In genomic region chr15:63652216-63652961, GRCm38 (mm10) we compare ENCODE assay signal across 8 mouse cellular contexts.
DNase-seq lines count a peak whose midpoint lies in the region; ATAC-seq lines count a peak whose summit lies in the region.

No protein-coding gene starts in this region.

- 33% methylated on average over 11 of the region's 11 CpGs for WGBS in embryonic facial prominence, embryonic 11.5 days
- WGBS in kidney, embryonic 16.5 days: 38% methylated on average over 11 of the region's 11 CpGs
- WGBS in stomach, embryonic 16.5 days: 30% methylated on average over 11 of the region's 11 CpGs

- peak; percentile 19 for DNase-seq in 3134 (ENCODE audit: extremely low read depth, insufficient read length, low spot score)
- peak; percentile 91 for DNase-seq in adrenal gland, postnatal 14 days
- peak; percentile 93 for DNase-seq in embryonic facial prominence, embryonic 11.5 days (ENCODE audit: low spot score)
- DNase-seq in heart, adult 8-10 months (ENCODE audit: low spot score): peak; percentile 73
- peak; percentile 83 for DNase-seq in liver

- no peak overlapping the region for H3K4me2 ChIP-seq in embryonic facial prominence, embryonic 11.5 days (ENCODE audit: low read depth, low read length)
- no peak overlapping the region for H3K4me2 ChIP-seq in kidney, embryonic 16.5 days (replicated peaks; ENCODE audit: low read depth, low read length)
- no peak overlapping the region for H3K4me2 ChIP-seq in stomach, embryonic 16.5 days (ENCODE audit: low read depth, low read length)

- H3K36me3 ChIP-seq in embryonic facial prominence, embryonic 11.5 days (replicated peaks; ENCODE audit: control insufficient read depth, insufficient read depth, low read depth, low read length): no peaks in the 10 kb centered on the region
- no peaks in the 10 kb centered on the region for H3K36me3 ChIP-seq in kidney, embryonic 16.5 days (ENCODE audit: insufficient read depth, low read length)
- H3K36me3 ChIP-seq in stomach, embryonic 16.5 days (ENCODE audit: control insufficient read depth, insufficient read depth, low read length): no peaks in the 10 kb centered on the region

- H3K9me3 ChIP-seq in embryonic facial prominence, embryonic 11.5 days (replicated peaks; ENCODE audit: control insufficient read depth, low read length): no peaks in the 10 kb centered on the region
- no peaks in the 10 kb centered on the region for H3K9me3 ChIP-seq in kidney, embryonic 16.5 days (ENCODE audit: low read length)
- H3K9me3 ChIP-seq in stomach, embryonic 16.5 days (replicated peaks; ENCODE audit: control insufficient read depth, low read length): no peaks in the 10 kb centered on the region

- no peaks in the 10 kb centered on the region for H3K4me1 ChIP-seq in embryonic facial prominence, embryonic 11.5 days (ENCODE audit: control insufficient read depth, insufficient read depth, low read length)
- H3K4me1 ChIP-seq in kidney, embryonic 16.5 days (ENCODE audit: insufficient read depth, low read length): no peaks in the 10 kb centered on the region
- H3K4me1 ChIP-seq in stomach, embryonic 16.5 days (ENCODE audit: control insufficient read depth, insufficient read depth, low read length): no peaks in the 10 kb centered on the region

- no peaks in the 10 kb centered on the region for H3K27me3 ChIP-seq in embryonic facial prominence, embryonic 11.5 days (ENCODE audit: control insufficient read depth, insufficient read depth, low read length)
- no peaks in the 10 kb centered on the region for H3K27me3 ChIP-seq in kidney, embryonic 16.5 days (ENCODE audit: insufficient read depth, low read length)
- no peaks in the 10 kb centered on the region for H3K27me3 ChIP-seq in stomach, embryonic 16.5 days (ENCODE audit: control insufficient read depth, insufficient read depth, low read length)

- ATAC-seq in embryonic facial prominence, embryonic 11.5 days (replicated peaks; ENCODE audit: insufficient number of reproducible peaks, low FRiP score, low TSS enrichment, low read depth): no peak; the same call in 1 of the 2 replicates
- peak; percentile 27; the same call in 1 of the 2 replicates for ATAC-seq in kidney, embryonic 16.5 days (ENCODE audit: low FRiP score, low TSS enrichment)
- ATAC-seq in monocyte, adult 5-6 weeks (replicated peaks; ENCODE audit: insufficient number of reproducible peaks, low FRiP score, low TSS enrichment, poor library complexity, severe bottlenecking): peak; percentile 46; the same call in 1 of the 2 replicates
- peak; percentile 29; the same call in 1 of the 2 replicates for ATAC-seq in stomach, embryonic 16.5 days (ENCODE audit: insufficient read depth, low FRiP score)

- H3K9ac ChIP-seq in embryonic facial prominence, embryonic 11.5 days (replicated peaks; ENCODE audit: low read length): no peak overlapping the region
- H3K9ac ChIP-seq in kidney, embryonic 16.5 days (replicated peaks; ENCODE audit: low read length): no peak overlapping the region
- no peak overlapping the region for H3K9ac ChIP-seq in stomach, embryonic 16.5 days (ENCODE audit: low read length)

- no peak overlapping the region for H3K27ac ChIP-seq in embryonic facial prominence, embryonic 11.5 days (replicated peaks; ENCODE audit: low read depth, low read length)
- H3K27ac ChIP-seq in kidney, embryonic 16.5 days (ENCODE audit: low read length): no peak overlapping the region
- H3K27ac ChIP-seq in stomach, embryonic 16.5 days (ENCODE audit: low read length): no peak overlapping the region

- H3K4me3 ChIP-seq in embryonic facial prominence, embryonic 11.5 days (ENCODE audit: low read depth, low read length): no peak overlapping the region
- no peak overlapping the region for H3K4me3 ChIP-seq in kidney, embryonic 16.5 days (ENCODE audit: low read length)
- H3K4me3 ChIP-seq in stomach, embryonic 16.5 days (replicated peaks; ENCODE audit: low read length): no peak overlapping the region

Comparison
In these comparisons a context has a peak if more than half of its experiments do, and no peak if none do; other contexts are left out.
1. DNase-seq: peak in every context shown above with its lines; median percentile 93 in embryonic facial prominence, embryonic 11.5 days; 91 in adrenal gland, postnatal 14 days; 83 in liver; 73 in heart, adult 8-10 months; 19 in 3134.